Mouse (Mus musculus): ENCODE measurements at regions not wholly inside any gene's neighbourhood (a gene's known extent, or its start where the extent isn't known, plus 50 kb on each side); places are given as distances from the start of the nearest gene placed in this dataset.
"Not testable (repeated sequence)": the region's sequence is repeated elsewhere in the genome, so short reads cannot be mapped to it uniquely, and the experiment has no call there.

- in situ Hi-C loops (cut with MboI; ENCODE audit: low pct_unique_long_range_greater_than_20kb): no loop called here
- H3K27me3 ChIP-seq: no peaks in the 10 kb centered on the region
- DNase-seq (ENCODE audit: low read depth, low spot score) (no peak), ATAC-seq (no peak)
- ChIA-PET POLR2A (interaction anchor here (0.7 kb wide), 1 partner anchor 215 kb away, joined by 7 read pairs; no protein-coding TSS in a partner anchor), CTCF (no interaction called here)
- TF ChIP-seq CTCF (IDR thresholded peaks at IDR 0.05): no peak
Observed at GRCm38 (mm10) chr6:44010946-44011345, 344.9 kb upstream of the Tpk1 start.

GRCm38 (mm10) chr6:44007196-44007595 is 341.1 kb upstream of the Tpk1 start:
- POLR2A ChIA-PET; in situ Hi-C loops (cut with MboI; ENCODE audit: low pct_unique_long_range_greater_than_20kb); DNase-seq (ENCODE audit: low read depth, low spot score); H3K27me3 ChIP-seq; ATAC-seq: not testable (repeated sequence)
- CTCF ChIA-PET: interaction anchor here (1.1 kb wide), 1 partner anchor 27 kb away, joined by 3 read pairs; no protein-coding TSS in a partner anchor

Data from Patski (cell line).